8 mouse cellular contexts compared by ENCODE assay signal in the genomic region with DNA sequence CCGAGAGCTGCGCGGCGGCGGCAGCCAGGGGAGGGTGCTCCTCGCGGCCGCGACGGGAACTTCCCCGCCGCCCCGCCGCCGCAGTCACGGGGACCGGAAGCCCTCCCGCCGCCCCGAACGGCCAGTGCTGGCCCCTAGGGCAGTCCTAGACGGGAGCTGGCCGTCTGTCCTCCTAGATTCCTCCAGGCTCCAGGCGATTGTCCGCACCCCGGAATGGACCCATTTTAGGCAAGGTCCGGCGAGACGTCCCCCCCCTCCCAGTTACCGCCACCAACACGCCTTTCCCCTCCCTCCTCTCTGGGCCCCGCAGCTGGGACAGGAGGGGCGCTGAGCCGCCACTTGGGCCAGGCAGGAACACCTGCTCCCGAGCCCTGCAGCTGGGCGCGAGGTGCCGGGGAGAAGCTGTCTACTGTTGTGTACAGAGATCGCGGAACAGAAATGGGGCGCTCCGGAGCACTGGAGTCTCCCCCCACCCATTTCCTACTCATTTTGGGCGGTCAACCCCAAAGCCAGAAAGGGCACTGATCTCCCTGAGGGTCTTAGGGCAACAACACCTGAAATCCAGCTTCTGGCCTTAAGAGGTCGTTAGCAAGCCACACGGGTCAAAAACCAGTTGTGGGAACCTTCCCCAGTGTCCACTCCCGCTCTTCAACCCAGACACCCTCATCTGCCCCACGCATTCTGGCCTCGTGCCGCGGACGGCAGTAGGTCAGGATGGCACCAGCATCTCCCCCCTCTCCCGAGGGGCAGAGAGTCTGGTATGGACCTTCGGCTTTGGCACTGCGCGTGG.
DNase-seq lines count a peak whose midpoint lies in the region; ATAC-seq and TF ChIP-seq lines count a peak whose summit lies in the region.

No protein-coding gene starts in this region.

- H3K27me3 ChIP-seq in C2C12 (ENCODE audit: control insufficient read depth, insufficient read depth, insufficient read length) = no peaks in the 10 kb centered on the region
- peaks cover 75% of the 10 kb centered on the region for H3K27me3 ChIP-seq in embryonic facial prominence, embryonic 15.5 days
- H3K27me3 ChIP-seq in heart, embryonic 14.5 days (ENCODE audit: control insufficient read depth, insufficient read depth, low read length) = peaks cover 63% of the 10 kb centered on the region

- peak; percentile 78 for DNase-seq in Muller cell, postnatal 12 days (ENCODE audit: inconsistent ontology term)
- DNase-seq in kidney, postnatal 10 days = peak; percentile 73
- DNase-seq in lung, postnatal 14 days = peak; percentile 57
- DNase-seq in right cerebral cortex, postnatal 4 days = peak; percentile 17

- peak overlapping the region; percentile 40 for H3K9ac ChIP-seq in embryonic facial prominence, embryonic 15.5 days
- H3K9ac ChIP-seq in heart, embryonic 14.5 days (ENCODE audit: low read length) = peak overlapping the region; percentile 80

- no peak; the same call in 1 of the 2 replicates for ATAC-seq in embryonic facial prominence, embryonic 15.5 days (ENCODE audit: insufficient number of reproducible peaks, low FRiP score, low TSS enrichment, low read depth)
- ATAC-seq in heart, embryonic 14.5 days (ENCODE audit: insufficient number of reproducible peaks, insufficient read depth, low FRiP score, low read depth) = no peak
- ATAC-seq in activated CD4-positive, CD25-positive, alpha-beta regulatory T cell, adult 4 months = no peak

- peak overlapping the region; percentile 91 for H3K27ac ChIP-seq in embryonic facial prominence, embryonic 15.5 days (replicated peaks)
- H3K27ac ChIP-seq in heart, embryonic 14.5 days (replicated peaks in 1 of 2; ENCODE audit: control insufficient read depth in 1 of 2, insufficient read depth in 1 of 2, low read depth in 2 of 2, low read length in 2 of 2) = peak overlapping the region; percentile 80 to 95

- H3K79me3 ChIP-seq in C2C12 (ENCODE audit: low read depth) = peaks cover 3% of the 10 kb centered on the region

- TF ChIP-seq CTCF in C2C12 (IDR thresholded peaks at IDR 0.05; ENCODE audit: control insufficient read depth, insufficient read depth, insufficient read length) = no peak

- peak overlapping the region; percentile 86 for H3K4me2 ChIP-seq in embryonic facial prominence, embryonic 15.5 days (replicated peaks)
- peak overlapping the region; percentile 83 for H3K4me2 ChIP-seq in heart, embryonic 14.5 days (ENCODE audit: low read length)

- H3ac ChIP-seq in C2C12 (ENCODE audit: control insufficient read depth, insufficient read length, low read depth) = peak overlapping the region; percentile 84

- H3K9me3 ChIP-seq in embryonic facial prominence, embryonic 15.5 days (replicated peaks) = no peaks in the 10 kb centered on the region
- no peaks in the 10 kb centered on the region for H3K9me3 ChIP-seq in heart, embryonic 14.5 days (ENCODE audit: control insufficient read depth, low read length)

- H3K79me2 ChIP-seq in C2C12 (ENCODE audit: control insufficient read depth, insufficient read depth) = no peaks in the 10 kb centered on the region

- H3K4me1 ChIP-seq in embryonic facial prominence, embryonic 15.5 days = peaks cover 26% of the 10 kb centered on the region
- H3K4me1 ChIP-seq in heart, embryonic 14.5 days (ENCODE audit: control insufficient read depth in 2 of 2, insufficient read depth in 2 of 2, low read length in 2 of 2) = peaks cover 33 to 41% of the 10 kb centered on the region in 2 experiments

- no peaks in the 10 kb centered on the region for H3K36me3 ChIP-seq in C2C12 (ENCODE audit: control insufficient read depth, insufficient read depth)
- H3K36me3 ChIP-seq in embryonic facial prominence, embryonic 15.5 days = no peaks in the 10 kb centered on the region
- no peaks in the 10 kb centered on the region for H3K36me3 ChIP-seq in heart, embryonic 14.5 days (ENCODE audit: control insufficient read depth, insufficient read depth, low read length)

- peak overlapping the region; percentile 25 for H3K4me3 ChIP-seq in C2C12 (ENCODE audit: insufficient read depth, poor library complexity, severe bottlenecking)
- peak overlapping the region; percentile 51 for H3K4me3 ChIP-seq in embryonic facial prominence, embryonic 15.5 days (replicated peaks)
- H3K4me3 ChIP-seq in heart, embryonic 14.5 days (ENCODE audit: control insufficient read depth in 1 of 2, insufficient read depth in 1 of 2, low read depth in 1 of 2, low read length in 2 of 2) = peak overlapping the region; percentile 50 to 59

- 4% methylated on average over 47 of the region's 55 CpGs for WGBS in embryonic facial prominence, embryonic 15.5 days
- WGBS in heart, embryonic 14.5 days = 2% methylated on average over 51 of the region's 55 CpGs

TF ChIP-seq in C2C12, 6 proteins besides CTCF, POLR2A, EP300 and RAD21:
- no peak for TF ChIP-seq MYOG (IDR thresholded peaks at IDR 0.05; ENCODE audit: control insufficient read depth, extremely low read depth, insufficient read length)
- no peak for TF ChIP-seq MYOD1 (IDR thresholded peaks at IDR 0.05; ENCODE audit: control insufficient read depth, insufficient read length, low read depth)
- no peak for TF ChIP-seq USF1 (IDR thresholded peaks at IDR 0.05; ENCODE audit: low read depth)
- TF ChIP-seq FOSL1 (IDR thresholded peaks at IDR 0.05; ENCODE audit: insufficient read depth, low read length, poor library complexity, severe bottlenecking) = no peak
- TF ChIP-seq CEBPB (IDR thresholded peaks at IDR 0.05; ENCODE audit: low read depth) = no peak
- TF ChIP-seq MAX (IDR thresholded peaks at IDR 0.05) = no peak

Comparison
In these comparisons a context has a peak if more than half of its experiments do, and no peak if none do; other contexts are left out.
1. DNase-seq: peak in every context shown above with its lines; median percentile 78 in Muller cell, postnatal 12 days; 73 in kidney, postnatal 10 days; 57 in lung, postnatal 14 days; 17 in right cerebral cortex, postnatal 4 days.